Mouse (Mus musculus): ENCODE results near the gene Ap1s3.

GRCm38 (mm10) chr1:79616492-79616891 is 55.3 kb downstream of the Ap1s3 start:
- TF ChIP-seq CTCF (IDR thresholded peaks at IDR 0.05; ENCODE audit: borderline replicate concordance, insufficient read depth, low read length) (no peak), POLR2A (IDR thresholded peaks at IDR 0.05; ENCODE audit: low read depth, low read length) (no peak)
